Mouse (Mus musculus) limb, embryonic 12.5 days (tissue): ENCODE results near the gene Rbm44. TPM values are rescaled to one million over a fixed set of nuclear protein-coding genes. Genes with fewer than 3 reads are reported as not detected.

Experiments used
- ATAC-seq: fragments of 200-750 bp; cut with Nextera tagmentation; 2 replicates; pipeline ENCODE4 v1.8.0; 2017; ENCODE audit warnings: low read depth, moderate TSS enrichment; ENCODE audit not compliant: insufficient number of reproducible peaks, insufficient read depth, low FRiP score, low TSS enrichment
- H3K27ac ChIP-seq: fragments of 300-500 bp; sonication (generic); 2 replicates; pipeline ENCODE4 v1.5.1; 2016; ENCODE audit warnings: mild to moderate bottlenecking, moderate library complexity
- H3K27me3 ChIP-seq: fragments of 300-500 bp; sonication (generic); 2 replicates; pipeline ENCODE4 v1.6.1; 2016; ENCODE audit warnings: mild to moderate bottlenecking, moderate library complexity
- H3K36me3 ChIP-seq: fragments of 300-500 bp; sonication (generic); 2 replicates; pipeline ENCODE4 v1.6.1; 2016; ENCODE audit warnings: mild to moderate bottlenecking, moderate library complexity
- H3K4me1 ChIP-seq: fragments of 300-500 bp; sonication (generic); replicated peaks from 2 replicates; pipeline ENCODE4 v1.6.1; 2016
- H3K4me2 ChIP-seq: fragments of 300-500 bp; sonication (generic); 2 replicates; pipeline ENCODE4 v1.6.1; 2016; ENCODE audit warnings: mild to moderate bottlenecking, moderate library complexity
- H3K4me3 ChIP-seq: fragments of 300-500 bp; sonication (generic); replicated peaks from 2 replicates; pipeline ENCODE4 v1.5.1; 2016; ENCODE audit warnings: mild to moderate bottlenecking
- H3K9ac ChIP-seq: fragments of 300-500 bp; sonication (generic); replicated peaks from 2 replicates; pipeline ENCODE4 v1.6.1; 2016; ENCODE audit warnings: mild to moderate bottlenecking, moderate library complexity
- H3K9me3 ChIP-seq: fragments of 300-500 bp; sonication (generic); 2 replicates; pipeline ENCODE4 v1.6.1; 2016; ENCODE audit warnings: mild to moderate bottlenecking, moderate library complexity
- WGBS: fragments of 180-500 bp; shearing (Covaris S2); methylation state at CpG from one replicate; pipeline ENCODE4 v1.1.7; 2016; 5-methylcytosine and 5-hydroxymethylcytosine counted together
- polyA plus RNA-seq: library from polyadenylated mRNA; unstranded; fragments of >200 nt; fragmentation: Nextera tagmentation; extraction: Ambion mirVana; gene quantifications from 2 replicates; pipeline ENCODE4 v1.2.1, GENCODE M21; 2016

The Rbm44 gene
- polyA plus RNA-seq, 1 experiment from 2014 or later: 0.70 TPM

DNA sequence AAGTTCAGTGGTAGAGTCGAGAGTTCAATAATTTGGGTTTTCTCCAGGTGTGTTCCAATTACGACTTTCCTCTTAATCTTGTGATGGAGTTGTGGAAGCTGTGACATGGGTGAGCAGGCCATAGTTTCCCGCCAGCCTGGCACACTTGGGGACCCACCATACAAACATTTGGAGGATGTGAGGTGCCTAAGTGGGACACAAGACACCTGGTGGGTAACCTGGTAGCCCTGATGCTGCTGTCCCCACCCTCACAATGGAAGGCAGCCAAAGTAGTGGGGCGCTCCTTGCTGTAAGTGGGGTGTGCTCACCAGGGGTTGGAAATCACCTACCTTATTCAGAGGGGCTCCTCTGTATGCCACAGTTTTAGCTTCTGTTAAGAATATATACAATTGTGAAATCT lies 32.3 kb upstream of the Rbm44 start:
- H3K27ac ChIP-seq: no peak overlapping the region
- H3K36me3 ChIP-seq: peaks cover 28% of the 10 kb centered on the region
- 91% methylated on average over 4 of the region's 4 CpGs for WGBS
- H3K9me3 ChIP-seq: no peaks in the 10 kb centered on the region
- H3K9ac ChIP-seq: no peak overlapping the region
- H3K27me3 ChIP-seq: no peaks in the 10 kb centered on the region
- no peaks in the 10 kb centered on the region for H3K4me1 ChIP-seq
- H3K4me2 ChIP-seq: no peak overlapping the region
- ATAC-seq: no peak
- H3K4me3 ChIP-seq: no peak overlapping the region

DNA sequence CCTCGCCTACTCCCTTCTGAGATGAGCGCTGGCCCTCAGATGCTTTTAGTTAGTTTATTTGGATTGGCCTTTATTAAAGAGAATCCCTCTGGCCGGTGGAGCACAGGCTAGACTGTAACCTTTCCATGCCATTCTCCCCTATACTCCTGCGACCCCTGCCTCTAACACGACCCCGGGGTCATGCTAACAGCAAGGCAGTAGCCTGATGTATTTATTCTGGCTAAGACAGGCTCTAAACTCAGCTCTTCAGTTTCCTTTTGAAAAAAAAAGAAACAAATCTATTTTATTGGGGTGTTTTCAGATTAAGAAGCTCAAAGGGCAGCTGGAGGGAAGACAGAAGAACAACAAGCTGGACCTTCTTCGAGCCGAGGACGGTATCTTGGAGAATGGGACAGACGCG lies 22.8 kb upstream of the Rbm44 start:
- Histone ChIP-seq H3K9me3 (no peaks in the 10 kb centered on the region), H3K9ac (no peak overlapping the region), H3K4me3 (no peak overlapping the region), H3K27ac (no peak overlapping the region), H3K27me3 (no peaks in the 10 kb centered on the region), H3K36me3 (peaks cover 38% of the 10 kb centered on the region), H3K4me1 (no peaks in the 10 kb centered on the region), H3K4me2 (no peak overlapping the region)
- WGBS: 84% methylated on average over 11 of the region's 11 CpGs
- no peak for ATAC-seq

DNA sequence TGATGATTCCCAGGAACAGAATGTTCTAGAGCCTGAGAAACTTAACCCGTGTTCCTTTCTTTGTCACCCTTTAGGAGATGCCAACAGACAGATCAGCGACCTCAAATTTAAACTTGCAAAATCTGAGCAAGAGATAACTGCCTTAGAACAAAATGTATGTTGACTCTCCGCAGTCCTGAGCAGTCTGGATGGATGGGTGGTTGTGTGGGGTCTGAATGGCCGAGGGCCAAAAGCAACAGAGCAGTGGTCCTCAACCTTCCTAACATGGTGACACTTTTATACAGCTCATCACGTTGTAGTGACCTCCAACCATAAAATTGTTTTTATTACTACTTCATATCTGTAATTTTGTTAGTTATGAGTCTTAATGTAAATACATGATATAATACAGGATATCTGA lies 21.9 kb upstream of the Rbm44 start:
- Histone ChIP-seq H3K4me1 (no peaks in the 10 kb centered on the region), H3K27me3 (no peaks in the 10 kb centered on the region), H3K36me3 (peaks cover 41% of the 10 kb centered on the region), H3K4me2 (no peak overlapping the region), H3K27ac (no peak overlapping the region), H3K4me3 (no peak overlapping the region), H3K9me3 (no peaks in the 10 kb centered on the region), H3K9ac (no peak overlapping the region)
- WGBS: 91% methylated on average over 5 of the region's 5 CpGs
- no peak for ATAC-seq

DNA sequence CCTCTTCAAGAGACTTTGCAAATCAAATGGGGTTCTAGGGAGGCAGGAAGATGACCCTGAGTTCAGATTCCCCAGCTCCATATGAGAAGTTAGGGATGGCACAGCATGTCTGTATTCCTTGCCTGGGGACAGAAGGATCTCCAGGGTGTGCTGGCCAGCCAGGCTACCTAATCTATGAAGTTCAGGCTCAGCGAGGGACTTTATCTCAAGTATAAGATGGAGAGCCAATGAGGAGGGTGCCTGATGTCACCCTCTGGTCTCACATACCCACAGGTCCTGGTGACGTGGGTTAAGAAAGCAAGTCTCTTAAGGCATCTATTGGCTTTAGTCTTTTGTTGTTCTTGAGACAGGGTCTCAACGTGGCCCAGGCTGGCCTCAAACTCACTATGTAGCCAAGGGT lies 21.4 kb upstream of the Rbm44 start:
- WGBS: 89% methylated on average over 3 of the region's 3 CpGs
- H3K36me3 ChIP-seq: peaks cover 46% of the 10 kb centered on the region
- no peaks in the 10 kb centered on the region for H3K9me3 ChIP-seq

DNA sequence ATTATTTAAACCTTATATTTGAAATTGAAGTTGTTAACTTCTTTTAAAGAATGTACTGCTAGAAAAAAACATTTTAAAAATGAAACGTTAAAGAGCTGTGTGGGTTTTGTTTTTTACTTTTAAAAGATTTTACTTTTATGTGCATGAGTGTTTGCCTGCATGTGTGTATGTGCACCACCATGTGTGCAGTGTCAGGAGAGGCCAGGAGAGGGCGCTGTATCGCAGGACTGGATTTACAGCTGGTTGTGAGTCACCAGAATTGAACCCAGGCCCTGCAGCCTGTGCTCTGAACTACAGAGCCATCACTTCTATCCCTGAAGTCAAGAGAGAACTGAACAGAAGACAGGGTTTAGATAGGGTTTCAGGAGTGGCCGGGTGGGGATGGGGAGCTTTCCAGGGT lies 16.0 kb upstream of the Rbm44 start:
- Histone ChIP-seq H3K4me3 (no peak overlapping the region), H3K9ac (no peak overlapping the region), H3K4me1 (no peaks in the 10 kb centered on the region), H3K36me3 (peaks cover 33% of the 10 kb centered on the region), H3K4me2 (no peak overlapping the region), H3K27ac (no peak overlapping the region), H3K27me3 (no peaks in the 10 kb centered on the region), H3K9me3 (peaks cover 4% of the 10 kb centered on the region; the same call in 1 of the 2 replicates)
- no peak for ATAC-seq
- 85% methylated on average over 4 of the region's 4 CpGs for WGBS

More for the DNA sequence above, 21.4 kb upstream of the Rbm44 start:
- Histone ChIP-seq H3K9ac (no peak overlapping the region), H3K27ac (no peak overlapping the region), H3K4me3 (no peak overlapping the region), H3K27me3 (no peaks in the 10 kb centered on the region), H3K4me1 (no peaks in the 10 kb centered on the region), H3K4me2 (no peak overlapping the region)
- no peak for ATAC-seq

DNA sequence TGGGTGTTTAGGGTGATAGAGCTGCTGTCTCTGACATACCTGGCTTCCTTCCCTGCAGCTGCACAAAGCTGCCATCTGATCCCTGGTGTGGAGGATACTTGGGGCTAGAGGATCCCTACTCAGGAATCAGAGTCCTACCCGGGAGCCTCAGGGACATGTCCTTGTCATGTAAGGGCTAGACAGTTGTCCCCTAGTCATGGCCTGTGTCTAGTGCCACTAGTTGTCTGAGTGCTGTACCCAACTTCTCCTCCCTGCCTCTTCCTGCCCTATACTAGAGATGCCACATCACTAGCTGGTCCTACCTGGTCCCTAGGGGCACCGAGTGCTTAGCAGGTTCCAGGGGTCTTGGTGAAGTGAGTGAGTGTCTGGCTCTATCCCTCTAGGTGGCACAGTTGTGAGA lies 7.9 kb upstream of the Rbm44 start:
- no peak overlapping the region for H3K4me3 ChIP-seq
- no peak overlapping the region for H3K9ac ChIP-seq
- no peak overlapping the region for H3K27ac ChIP-seq
- WGBS: 84% methylated on average over 2 of the region's 2 CpGs
- H3K27me3 ChIP-seq: no peaks in the 10 kb centered on the region; the same call in 1 of the 2 replicates
- H3K36me3 ChIP-seq: no peaks in the 10 kb centered on the region
- H3K4me2 ChIP-seq: no peak overlapping the region
- no peak for ATAC-seq
- no peaks in the 10 kb centered on the region for H3K4me1 ChIP-seq
- H3K9me3 ChIP-seq: no peaks in the 10 kb centered on the region

DNA sequence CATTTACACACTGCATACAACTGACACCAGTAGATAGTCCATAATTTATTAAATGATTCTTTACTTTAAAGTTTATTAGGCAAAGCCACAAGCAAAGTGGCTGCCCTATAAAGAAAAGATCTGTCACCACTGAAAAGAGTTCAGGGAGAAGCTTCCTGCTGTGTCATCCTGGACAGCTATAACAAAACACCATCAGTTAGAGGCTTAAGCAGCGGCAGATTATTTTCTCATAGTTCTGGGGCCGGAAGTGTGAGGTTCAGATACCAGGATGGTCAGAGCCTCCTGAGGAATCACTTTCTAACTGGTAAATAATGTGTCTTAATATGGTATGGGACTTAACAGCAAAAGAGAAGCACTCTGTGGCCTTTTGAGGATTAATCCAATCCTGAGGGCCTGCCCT lies 6.6 kb downstream of the Rbm44 start:
- no peaks in the 10 kb centered on the region for H3K4me1 ChIP-seq
- H3K9me3 ChIP-seq: no peaks in the 10 kb centered on the region
- H3K4me2 ChIP-seq: no peak overlapping the region
- no peaks in the 10 kb centered on the region for H3K27me3 ChIP-seq
- no peaks in the 10 kb centered on the region for H3K36me3 ChIP-seq
- no peak overlapping the region for H3K9ac ChIP-seq
- ATAC-seq: no peak
- no peak overlapping the region for H3K4me3 ChIP-seq
- WGBS: 85% methylated on average over 2 of the region's 2 CpGs
- no peak overlapping the region for H3K27ac ChIP-seq

DNA sequence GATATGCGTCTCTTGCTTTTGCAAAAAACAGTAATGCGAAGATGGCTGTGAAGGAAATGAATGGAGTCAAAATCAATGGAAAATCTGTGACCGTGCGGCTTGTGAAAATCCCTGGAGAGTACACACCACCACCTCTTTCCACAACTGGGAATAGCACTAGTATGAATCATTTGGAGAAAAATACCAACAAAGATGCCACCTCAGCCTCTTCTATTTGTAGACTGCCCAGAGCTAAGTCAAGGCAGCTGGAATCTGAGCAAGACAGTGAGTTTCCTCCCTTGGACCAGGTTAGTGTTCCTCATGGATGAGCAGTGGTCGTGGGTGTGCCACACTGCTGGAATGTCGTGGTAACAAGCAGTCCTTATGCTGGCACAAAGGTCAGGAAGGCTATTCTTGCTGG lies 21.9 kb downstream of the Rbm44 start:
- H3K9me3 ChIP-seq: no peaks in the 10 kb centered on the region

DNA sequence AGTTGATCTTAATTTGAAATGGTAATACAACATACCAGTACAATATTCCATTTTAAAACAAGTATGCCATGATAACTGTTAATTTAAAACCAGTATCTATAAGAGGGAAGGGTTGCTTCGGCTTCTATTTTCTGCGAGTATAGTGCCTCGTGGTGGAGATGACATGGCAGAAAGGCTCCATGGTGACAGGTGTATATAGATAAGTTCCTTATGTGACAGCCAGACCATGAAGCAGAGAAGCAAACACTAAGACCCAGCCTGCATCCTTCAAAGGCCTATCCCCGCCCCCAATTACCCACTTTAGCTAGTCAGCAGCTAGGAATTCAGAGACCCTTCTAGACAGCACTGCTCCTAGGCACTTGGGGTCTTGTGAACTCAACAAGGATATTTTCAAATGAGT lies 24.3 kb downstream of the Rbm44 start:
- no peak for ATAC-seq
- WGBS: 80% methylated on average over 4 of the region's 4 CpGs

More for the DNA sequence above, 21.9 kb downstream of the Rbm44 start:
- no peak overlapping the region for H3K27ac ChIP-seq
- 83% methylated on average over 6 of the region's 6 CpGs for WGBS
- no peak for ATAC-seq
- no peaks in the 10 kb centered on the region for H3K36me3 ChIP-seq
- no peak overlapping the region for H3K4me3 ChIP-seq
- H3K4me1 ChIP-seq: no peaks in the 10 kb centered on the region
- H3K4me2 ChIP-seq: no peak overlapping the region
- no peak overlapping the region for H3K9ac ChIP-seq
- H3K27me3 ChIP-seq: no peaks in the 10 kb centered on the region

DNA sequence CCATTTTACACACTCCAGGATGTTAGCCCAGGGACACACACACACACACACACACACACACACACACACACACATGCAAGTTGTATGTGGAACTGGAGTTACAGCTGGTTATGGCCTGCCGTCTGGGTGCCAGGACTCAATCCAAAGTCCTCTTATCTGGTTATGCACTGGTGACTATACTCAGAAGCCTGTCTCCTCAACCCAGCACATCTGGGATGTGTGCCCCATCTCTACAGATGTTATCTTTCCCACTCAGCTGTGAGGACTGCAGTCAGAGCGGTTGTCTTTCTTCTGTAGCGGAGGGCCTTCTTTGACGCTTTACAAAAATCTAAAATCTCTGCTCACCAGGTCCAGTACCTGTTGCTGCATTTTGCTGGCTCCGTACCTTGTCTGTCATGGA lies 29.9 kb downstream of the Rbm44 start:
- Histone ChIP-seq H3K4me2 (no peak overlapping the region), H3K9me3 (no peaks in the 10 kb centered on the region), H3K4me3 (no peak overlapping the region), H3K27me3 (peaks cover 17% of the 10 kb centered on the region), H3K9ac (no peak overlapping the region), H3K4me1 (peaks cover 4% of the 10 kb centered on the region; the same call in 1 of the 2 replicates), H3K27ac (no peak overlapping the region), H3K36me3 (no peaks in the 10 kb centered on the region)
- 92% methylated on average over 5 of the region's 5 CpGs for WGBS
- no peak for ATAC-seq

More for the DNA sequence above, 24.3 kb downstream of the Rbm44 start:
- no peak overlapping the region for H3K4me3 ChIP-seq
- no peaks in the 10 kb centered on the region for H3K27me3 ChIP-seq
- H3K4me1 ChIP-seq: no peaks in the 10 kb centered on the region
- H3K9me3 ChIP-seq: no peaks in the 10 kb centered on the region
- H3K27ac ChIP-seq: no peak overlapping the region
- no peak overlapping the region for H3K4me2 ChIP-seq
- no peaks in the 10 kb centered on the region for H3K36me3 ChIP-seq
- no peak overlapping the region for H3K9ac ChIP-seq

DNA sequence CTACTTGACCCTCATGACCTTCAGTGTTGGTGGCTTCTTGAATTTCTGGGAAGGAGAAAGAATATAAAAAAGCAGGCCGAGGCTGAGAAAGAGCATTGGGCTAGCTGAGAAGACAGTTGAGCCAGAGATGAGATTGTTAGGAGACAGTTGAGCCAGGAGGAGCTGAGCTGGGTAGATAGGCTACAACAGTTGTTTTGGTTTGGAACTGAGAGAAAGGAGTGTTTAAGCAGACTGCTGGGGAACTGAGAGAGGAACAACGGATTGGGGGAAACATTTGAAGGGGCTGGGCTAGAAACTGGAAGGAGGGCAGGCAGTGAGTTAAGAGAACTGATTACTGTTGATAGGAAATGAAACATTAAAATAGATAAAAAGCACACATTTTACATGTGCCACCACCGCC lies 31.1 kb downstream of the Rbm44 start:
- Histone ChIP-seq H3K4me2 (no peak overlapping the region), H3K4me3 (no peak overlapping the region), H3K36me3 (no peaks in the 10 kb centered on the region), H3K9ac (no peak overlapping the region), H3K27ac (no peak overlapping the region), H3K4me1 (peaks cover 10% of the 10 kb centered on the region), H3K9me3 (no peaks in the 10 kb centered on the region), H3K27me3 (peaks cover 29% of the 10 kb centered on the region)
- WGBS: 43% methylated on average over 3 of the region's 3 CpGs
- no peak for ATAC-seq

DNA sequence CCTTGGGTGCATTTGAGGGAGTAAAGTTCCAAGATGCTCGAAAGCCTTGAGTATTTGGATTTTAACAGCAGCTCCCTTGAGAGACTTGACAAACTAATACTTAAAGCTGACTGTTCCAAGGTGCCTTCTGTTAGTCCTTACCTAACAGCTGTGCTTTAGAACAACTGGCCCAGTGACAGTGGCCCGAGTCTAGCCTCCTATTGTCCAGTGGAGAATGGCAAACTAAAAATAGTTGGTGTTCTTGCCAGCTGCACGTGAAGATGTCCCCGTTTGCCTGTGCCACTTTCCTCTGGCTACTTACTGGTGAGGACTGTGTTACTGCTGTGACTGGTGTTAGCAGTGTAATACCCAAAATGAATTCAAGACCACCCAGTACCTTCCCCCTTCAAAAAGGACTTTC lies 32.0 kb downstream of the Rbm44 start:
- Histone ChIP-seq H3K36me3 (no peaks in the 10 kb centered on the region), H3K4me3 (no peak overlapping the region), H3K27ac (no peak overlapping the region), H3K9ac (no peak overlapping the region), H3K9me3 (no peaks in the 10 kb centered on the region), H3K4me1 (peaks cover 10% of the 10 kb centered on the region), H3K4me2 (no peak overlapping the region), H3K27me3 (peaks cover 37% of the 10 kb centered on the region)
- ATAC-seq: no peak
- WGBS: 81% methylated on average over 4 of the region's 4 CpGs
